Mouse (Mus musculus) CH12.LX (cell line): ENCODE results near the gene Tmem44. TPM values are rescaled to one million over a fixed set of nuclear protein-coding genes. Genes with fewer than 3 reads are reported as not detected.

Source experiments
- DNase-seq: peaks from one replicate; pipeline ENCODE4 v3.0.0-alpha.2; 2013; ENCODE audit errors: extremely low read depth
- H3K27ac ChIP-seq: 2 replicates; pipeline ENCODE4 v1.5.1; 2012; ENCODE audit warnings: low read depth, mild to moderate bottlenecking, control low read depth, moderate library complexity; ENCODE audit not compliant: insufficient read depth
- H3K27me3 ChIP-seq: replicated peaks from 2 replicates; pipeline ENCODE3; 2012; ENCODE audit warnings: inconsistent platforms
- H3K36me3 ChIP-seq, 2 experiments: replicated peaks in 1 of 2; 2 replicates each; pipeline versions ENCODE3 to v1.6.1; 2012; ENCODE audit warnings: inconsistent platforms in 1 of 2, low read length in 1 of 2, mild to moderate bottlenecking in 1 of 2, mixed read lengths in 1 of 2, moderate library complexity in 1 of 2; ENCODE audit not compliant: control insufficient read depth in 1 of 2, insufficient read depth in 1 of 2
- H3K4me1 ChIP-seq, 2 experiments: 2 replicates each; pipeline ENCODE4 v1.6.1; 2012; ENCODE audit warnings: inconsistent platforms in 1 of 2, moderate library complexity in 1 of 2; ENCODE audit not compliant: insufficient read depth in 2 of 2, control insufficient read depth in 1 of 2
- H3K4me2 ChIP-seq: 2 replicates; pipeline ENCODE4 v1.6.1; 2012; ENCODE audit warnings: low read depth, mild to moderate bottlenecking, control low read depth; ENCODE audit not compliant: poor library complexity, insufficient read depth, severe bottlenecking
- H3K4me3 ChIP-seq, 3 experiments: fragments of 150-350 bp in 1 of 3; sonication (generic) in 1 of 3; replicated peaks in 1 of 3; 2 replicates each; pipeline versions ENCODE3 to v1.5.1; 2011 to 2012; ENCODE audit warnings: low read depth in 2 of 3, low read length in 2 of 3, mild to moderate bottlenecking in 2 of 3, moderate library complexity in 2 of 3, control low read depth in 1 of 3, improper control_type of control experiment in 1 of 3, inconsistent platforms in 1 of 3, mixed read lengths in 1 of 3; ENCODE audit not compliant: poor library complexity in 1 of 3
- H3K79me2 ChIP-seq: replicated peaks from 2 replicates; pipeline ENCODE4 v1.6.1; 2012; ENCODE audit warnings: mild to moderate bottlenecking, moderate library complexity; ENCODE audit not compliant: control insufficient read depth, poor library complexity, insufficient read depth, severe bottlenecking; ENCODE audit errors: extremely low read depth
- H3K9ac ChIP-seq: 2 replicates; pipeline ENCODE4 v1.6.1; 2012; ENCODE audit warnings: low read depth, mild to moderate bottlenecking, control low read depth, moderate library complexity; ENCODE audit not compliant: insufficient read depth
- H3K9me3 ChIP-seq: replicated peaks from 2 replicates; pipeline ENCODE3; 2012; ENCODE audit warnings: low read length, inconsistent platforms, mixed read lengths
- BHLHE40 ChIP-seq: IDR thresholded peaks from 2 replicates; pipeline ENCODE4 v1.6.1; 2011; ENCODE audit warnings: mild to moderate bottlenecking, low read depth, low read length, improper control_type of control experiment
- CHD1 ChIP-seq: IDR thresholded peaks from 2 replicates; pipeline ENCODE4 v1.6.1; 2012; ENCODE audit warnings: low read depth, low read length, improper control_type of control experiment, inconsistent platforms
- ELF1 ChIP-seq: IDR thresholded peaks from 2 replicates; pipeline ENCODE4 v1.6.1; 2014; ENCODE audit warnings: low read depth, mild to moderate bottlenecking, inconsistent platforms, low read length, improper control_type of control experiment
- EP300 ChIP-seq: IDR thresholded peaks from 2 replicates; pipeline ENCODE4 v1.6.1; 2011; ENCODE audit warnings: low read length, improper control_type of control experiment
- GABPA ChIP-seq: IDR thresholded peaks from 2 replicates; pipeline ENCODE4 v1.6.1; 2012; ENCODE audit warnings: low read depth, low read length, improper control_type of control experiment, inconsistent platforms; ENCODE audit not compliant: insufficient replicate concordance
- HCFC1 ChIP-seq: IDR thresholded peaks from 2 replicates; pipeline ENCODE4 v1.6.1; 2012; ENCODE audit warnings: low read depth, mild to moderate bottlenecking, inconsistent platforms, low read length, improper control_type of control experiment
- JUN ChIP-seq: IDR thresholded peaks from 2 replicates; pipeline ENCODE4 v1.6.1; 2011; ENCODE audit warnings: low read depth, mild to moderate bottlenecking, low read length, improper control_type of control experiment, moderate library complexity; ENCODE audit not compliant: insufficient read depth
- KAT2A ChIP-seq: IDR thresholded peaks from 2 replicates; pipeline ENCODE4 v1.6.1; 2012; ENCODE audit warnings: low read length, improper control_type of control experiment, inconsistent platforms; ENCODE audit not compliant: insufficient replicate concordance
- MAX ChIP-seq: IDR thresholded peaks from 2 replicates; pipeline ENCODE4 v1.6.1; 2011; ENCODE audit warnings: low read length, improper control_type of control experiment
- MEF2A ChIP-seq: IDR thresholded peaks from 2 replicates; pipeline ENCODE4 v1.6.1; 2014; ENCODE audit warnings: low read depth, mild to moderate bottlenecking, inconsistent platforms, low read length, improper control_type of control experiment, borderline replicate concordance
- MYC ChIP-seq: IDR thresholded peaks from 2 replicates; pipeline ENCODE4 v1.6.1; 2011; ENCODE audit warnings: low read depth, mild to moderate bottlenecking, improper control_type of control experiment, low read length
- PAX5 ChIP-seq: IDR thresholded peaks from 2 replicates; pipeline ENCODE4 v1.6.1; 2012; ENCODE audit warnings: low read length, inconsistent platforms, mixed read lengths
- RAD21 ChIP-seq: IDR thresholded peaks from 2 replicates; pipeline ENCODE4 v1.6.1; 2011; ENCODE audit warnings: low read depth, mild to moderate bottlenecking, low read length, improper control_type of control experiment, moderate library complexity
- SIN3A ChIP-seq: IDR thresholded peaks from 2 replicates; pipeline ENCODE4 v1.6.1; 2012; ENCODE audit warnings: low read length, improper control_type of control experiment, inconsistent platforms
- TBP ChIP-seq: conservative IDR thresholded peaks from 2 replicates; pipeline ENCODE4 v1.6.1; 2011; ENCODE audit warnings: low read depth, low read length, improper control_type of control experiment
- TCF12 ChIP-seq: IDR thresholded peaks from 2 replicates; pipeline ENCODE4 v1.6.1; 2014; ENCODE audit warnings: low read depth, mild to moderate bottlenecking, inconsistent platforms, low read length, improper control_type of control experiment
- UBTF ChIP-seq: IDR thresholded peaks from 2 replicates; pipeline ENCODE4 v1.6.1; 2012; ENCODE audit warnings: low read depth, mild to moderate bottlenecking, inconsistent platforms, low read length, improper control_type of control experiment, moderate library complexity
- USF1 ChIP-seq: IDR thresholded peaks from 2 replicates; pipeline ENCODE4 v1.6.1; 2014; ENCODE audit warnings: low read depth, mild to moderate bottlenecking, inconsistent platforms, low read length, improper control_type of control experiment
- ZC3H11A ChIP-seq: IDR thresholded peaks from 2 replicates; pipeline ENCODE4 v1.6.1; 2012; ENCODE audit warnings: low read depth, mild to moderate bottlenecking, inconsistent platforms, low read length, improper control_type of control experiment
- ZMIZ1 ChIP-seq: IDR thresholded peaks from 2 replicates; pipeline ENCODE4 v1.6.1; 2012; ENCODE audit warnings: low read depth, mild to moderate bottlenecking, inconsistent platforms, low read length, improper control_type of control experiment
- ZNF384 ChIP-seq: IDR thresholded peaks from 2 replicates; pipeline ENCODE4 v1.6.1; 2012; ENCODE audit warnings: low read depth, low read length, improper control_type of control experiment, inconsistent platforms
- dilution Hi-C: fragments of 300-500 bp; cut with MboI; formaldehyde crosslinking; loops from 2 replicates; pipeline ENCODE4 v1.14.3; 2020; ENCODE audit warnings: low sequenced_read_pairs; ENCODE audit not compliant: extremely low pct_unique_long_range_greater_than_20kb, extremely low pct_ligation_motif_present
- in situ Hi-C: fragments of 300-500 bp; cut with MboI; formaldehyde crosslinking; loops from 3 replicates; pipeline ENCODE4 v1.14.3; 2019; ENCODE audit warnings: low sequenced_read_pairs, low pct_ligation_motif_present, low pct_unique_long_range_greater_than_20kb, mixed read lengths
- polyA plus RNA-seq: library from polyadenylated mRNA; unstranded; fragments of >175 nt; gene quantifications from 2 replicates; pipeline ENCODE4 v1.2.1, GENCODE M21; 2012; ENCODE audit warnings: low read depth; ENCODE audit not compliant: insufficient read length
- total RNA-seq, 2 experiments: library from RNA; depleted of rRNA; stranded (reverse); fragments of 300-350 nt in 1 of 2; fragments of >200 nt in 1 of 2; gene quantifications; 2 replicates each; pipeline ENCODE4 v1.2.3; 2012 to 2014

Tmem44 gene
- total and polyA plus RNA-seq, 3 experiments: 0.16 to 0.70 (median 0.51) TPM

DNA sequence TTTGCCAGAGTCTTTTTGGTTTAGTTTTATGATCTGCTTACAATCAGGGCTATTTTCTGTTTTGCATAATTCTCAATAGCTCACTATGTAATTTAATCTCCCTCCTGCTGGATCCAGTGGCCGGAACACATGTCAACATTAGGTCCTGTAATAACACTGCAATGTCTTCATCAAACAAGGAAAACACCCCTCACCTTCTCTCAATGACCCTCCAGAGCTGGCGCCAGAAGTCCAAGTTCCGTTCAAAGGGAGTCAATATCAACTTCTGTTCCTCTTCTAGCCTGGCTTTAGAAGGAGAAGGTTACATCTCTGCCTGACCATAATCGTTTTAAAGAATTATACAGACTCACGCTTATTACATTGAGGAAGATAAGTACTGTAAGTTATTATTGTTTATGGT is 30.1 kb upstream of the Tmem44 start:
- Histone ChIP-seq H3K27ac (no peak overlapping the region), H3K79me2 (peaks cover 26% of the 10 kb centered on the region), H3K27me3 (no peaks in the 10 kb centered on the region), H3K9ac (no peak overlapping the region), H3K36me3 (peaks cover 86 to 99% of the 10 kb centered on the region in 2 experiments), H3K9me3 (no peaks in the 10 kb centered on the region), H3K4me3 (no peak overlapping the region), H3K4me1 (peaks cover 2 to 18% of the 10 kb centered on the region in 2 experiments; a peak in 2 of 4 replicates), H3K4me2 (no peak overlapping the region)
- dilution Hi-C loops: no loop called here
- in situ Hi-C loops: no loop called here
- TF ChIP-seq CHD1 (no peak), HCFC1 (no peak), TBP (no peak), GABPA (no peak), PAX5 (no peak), USF1 (no peak), EP300 (no peak), RAD21 (no peak), JUN (no peak), MAX (no peak), ZC3H11A (no peak)
- DNase-seq: no peak

GRCm38 (mm10) chr16:30576392-30576791 is 25.8 kb upstream of the Tmem44 start:
- in situ Hi-C loops: no loop called here

More at GRCm38 (mm10) chr16:30576392-30576791, 25.8 kb upstream of the Tmem44 start:
- Histone ChIP-seq H3K36me3 (peaks cover 83 to 99% of the 10 kb centered on the region in 2 experiments), H3K79me2 (0 out of 2 replicates have a peak, but pooled peaks cover 6% of the 10 kb centered on the region), H3K27ac (no peak overlapping the region), H3K9me3 (no peaks in the 10 kb centered on the region), H3K9ac (no peak overlapping the region), H3K4me2 (no peak overlapping the region), H3K27me3 (no peaks in the 10 kb centered on the region), H3K4me1 (peaks cover 0 to under 1% of the 10 kb centered on the region in 2 experiments; a peak in 1 of 4 replicates), H3K4me3 (no peak overlapping the region)
- no peak for TF ChIP-seq USF1
- no peak for TF ChIP-seq BHLHE40
- no peak for TF ChIP-seq KAT2A
- no peak for TF ChIP-seq ZMIZ1
- TF ChIP-seq HCFC1: no peak
- no peak for TF ChIP-seq UBTF
- TF ChIP-seq SIN3A: no peak
- no peak for TF ChIP-seq JUN
- no peak for TF ChIP-seq TBP
- TF ChIP-seq TCF12: no peak
- TF ChIP-seq ZC3H11A: no peak
- no peak for TF ChIP-seq GABPA
- TF ChIP-seq ZNF384: no peak
- TF ChIP-seq EP300: no peak
- no peak for TF ChIP-seq ELF1
- no peak for TF ChIP-seq MEF2A
- TF ChIP-seq MYC: no peak
- dilution Hi-C loops: no loop called here
- no peak for DNase-seq
